Comparison of ENCODE assay signal across 8 mouse cellular contexts in genomic region chr3:54797211-54797610, GRCm38 (mm10). TPM values are rescaled to one million over a fixed set of nuclear protein-coding genes. Genes with fewer than 3 reads are reported as not detected.
DNase-seq lines count a peak whose midpoint lies in the region; ATAC-seq lines count a peak whose summit lies in the region.

No protein-coding gene starts in this region.

- DNase-seq in layer of hippocampus, adult 11-12 months (ENCODE audit: low spot score): peak; percentile 62
- DNase-seq in layer of hippocampus, adult 9-10 months (ENCODE audit: low spot score): no peak
- peak; percentile 43 for DNase-seq in cerebellum, adult 8-10 months
- DNase-seq in gastrocnemius, postnatal 14 days: peak; percentile 36
- DNase-seq in kidney, adult 11 months: peak; percentile 28
- peak; percentile 45 for DNase-seq in limb, embryonic 11.5 days (ENCODE audit: low spot score)

- no peak overlapping the region for H3K27ac ChIP-seq in limb, embryonic 11.5 days (replicated peaks; ENCODE audit: low read depth, low read length)
- no peak overlapping the region for H3K27ac ChIP-seq in midbrain, embryonic 12.5 days (replicated peaks)
- H3K27ac ChIP-seq in stomach, embryonic 14.5 days (ENCODE audit: low read length): no peak overlapping the region

- no peak overlapping the region for H3K4me3 ChIP-seq in limb, embryonic 11.5 days (ENCODE audit: low read depth, low read length)
- H3K4me3 ChIP-seq in midbrain, embryonic 12.5 days: no peak overlapping the region
- H3K4me3 ChIP-seq in stomach, embryonic 14.5 days (ENCODE audit: low read depth, low read length): no peak overlapping the region

- no peaks in the 10 kb centered on the region for H3K36me3 ChIP-seq in limb, embryonic 11.5 days (ENCODE audit: control insufficient read depth, insufficient read depth, low read length)
- no peaks in the 10 kb centered on the region for H3K36me3 ChIP-seq in midbrain, embryonic 12.5 days
- no peaks in the 10 kb centered on the region for H3K36me3 ChIP-seq in stomach, embryonic 14.5 days (ENCODE audit: control insufficient read depth, insufficient read depth, low read length)

- H3K9me3 ChIP-seq in limb, embryonic 11.5 days (ENCODE audit: control insufficient read depth, low read length): peaks cover 2% of the 10 kb centered on the region; the same call in 1 of the 2 replicates
- peaks cover 9% of the 10 kb centered on the region; the same call in 1 of the 2 replicates for H3K9me3 ChIP-seq in midbrain, embryonic 12.5 days
- H3K9me3 ChIP-seq in stomach, embryonic 14.5 days (ENCODE audit: control insufficient read depth, low read depth, low read length): no peaks in the 10 kb centered on the region; the same call in 1 of the 2 replicates

- intact Hi-C loops in gastrocnemius, postnatal 14 days (cut with DNase I; ENCODE audit: low total_unique reads): no loop called here

- H3K27me3 ChIP-seq in limb, embryonic 11.5 days (ENCODE audit: control insufficient read depth, insufficient read depth, low read length): no peaks in the 10 kb centered on the region
- H3K27me3 ChIP-seq in midbrain, embryonic 12.5 days: no peaks in the 10 kb centered on the region
- H3K27me3 ChIP-seq in stomach, embryonic 14.5 days (ENCODE audit: control insufficient read depth, insufficient read depth, low read length): no peaks in the 10 kb centered on the region

- no peak for ATAC-seq in limb, embryonic 11.5 days (ENCODE audit: insufficient number of reproducible peaks, low FRiP score, low TSS enrichment, low read depth)
- peak; percentile 44; the same call in 1 of the 2 replicates for ATAC-seq in midbrain, embryonic 12.5 days (ENCODE audit: low FRiP score, low read depth)
- peak; percentile 80; the same call in 1 of the 2 replicates for ATAC-seq in stomach, embryonic 14.5 days (ENCODE audit: insufficient number of reproducible peaks, insufficient read depth, low FRiP score, low read depth)

- no peak overlapping the region for H3K9ac ChIP-seq in limb, embryonic 11.5 days (ENCODE audit: low read length)
- H3K9ac ChIP-seq in midbrain, embryonic 12.5 days (replicated peaks): no peak overlapping the region
- H3K9ac ChIP-seq in stomach, embryonic 14.5 days (replicated peaks; ENCODE audit: low read depth, low read length): no peak overlapping the region

- 39% methylated on average over 16 of the region's 16 CpGs for WGBS in limb, embryonic 11.5 days
- 38% methylated on average over 16 of the region's 16 CpGs for WGBS in midbrain, embryonic 12.5 days
- WGBS in stomach, embryonic 14.5 days: 33% methylated on average over 16 of the region's 16 CpGs

- H3K4me2 ChIP-seq in limb, embryonic 11.5 days (ENCODE audit: low read depth, severe bottlenecking): no peak overlapping the region
- no peak overlapping the region for H3K4me2 ChIP-seq in midbrain, embryonic 12.5 days (replicated peaks)
- H3K4me2 ChIP-seq in stomach, embryonic 14.5 days (replicated peaks; ENCODE audit: low read depth, low read length): no peak overlapping the region

- no peaks in the 10 kb centered on the region for H3K4me1 ChIP-seq in limb, embryonic 11.5 days (ENCODE audit: control insufficient read depth, insufficient read depth, low read length)
- H3K4me1 ChIP-seq in midbrain, embryonic 12.5 days: no peaks in the 10 kb centered on the region
- 0 out of 2 replicates have a peak, but pooled peaks cover 2% of the 10 kb centered on the region for H3K4me1 ChIP-seq in stomach, embryonic 14.5 days (ENCODE audit: control insufficient read depth, insufficient read depth, low read length)

RNA-seq across cellular contexts. Expression of gene Rfxap, which starts 10.4 kb away (rescaled TPM):
- total RNA-seq in gastrocnemius, postnatal 14 days (2021): 10 to 100 TPM; 23.0 to 23.7 TPM
- 49.1 and 57.9 TPM in 2 replicates for polyA plus RNA-seq in limb, embryonic 11.5 days (2014; fragmentation: Nextera tagmentation; extraction: Ambion mirVana)
- polyA plus RNA-seq in midbrain, embryonic 12.5 days (2016; fragmentation: Nextera tagmentation; extraction: Ambion mirVana): 56.5 and 62.8 TPM in 2 replicates
- polyA plus RNA-seq in stomach, embryonic 14.5 days (2014; fragmentation: Nextera tagmentation; extraction: Ambion mirVana): 33.4 and 39.9 TPM in 2 replicates

RNA-seq across cellular contexts. Expression of gene Smad9, which starts 41.8 kb away (rescaled TPM):
- total RNA-seq in gastrocnemius, postnatal 14 days (2021): under 1 TPM; 0.11 to 0.39 TPM
- polyA plus RNA-seq in limb, embryonic 11.5 days (2014; fragmentation: Nextera tagmentation; extraction: Ambion mirVana): 0.37 and 0.52 TPM in 2 replicates
- polyA plus RNA-seq in midbrain, embryonic 12.5 days (2016; fragmentation: Nextera tagmentation; extraction: Ambion mirVana): 0.24 and 0.33 TPM in 2 replicates
- 3.0 and 3.2 TPM in 2 replicates for polyA plus RNA-seq in stomach, embryonic 14.5 days (2014; fragmentation: Nextera tagmentation; extraction: Ambion mirVana)
